Mouse (Mus musculus) layer of hippocampus, postnatal 36 days (tissue): ENCODE data around the gene Ntn3. TPM values are rescaled to one million over a fixed set of nuclear protein-coding genes. Genes with fewer than 3 reads are reported as not detected.

ENCODE experiments used
- DNase-seq, 2 experiments: peaks; one replicate each; pipeline ENCODE4 v3.0.0; 2022
- total RNA-seq, 2 experiments: library from RNA; stranded (reverse); gene quantifications; 2 replicates each; pipeline ENCODE4 v1.2.3; 2021

Gene Ntn3
- total RNA-seq, 2 experiments from 2014 or later: 8.0 to 9.9 TPM

- DNase-seq: peak; percentile 51 to 60
Measured at GRCm38 (mm10) chr17:24173423-24173822, 35.9 kb downstream of the Ntn3 start.

GRCm38 (mm10) chr17:24171738-24172137, 37.6 kb downstream of the Ntn3 start:
- DNase-seq: no peak

- DNase-seq: no peak
Measured at GRCm38 (mm10) chr17:24170729-24171128, 38.6 kb downstream of the Ntn3 start.

GRCm38 (mm10) chr17:24170125-24170524, 39.2 kb downstream of the Ntn3 start:
- no peak for DNase-seq

GRCm38 (mm10) chr17:24169317-24170065, 39.8 kb downstream of the Ntn3 start, which contains the start of gene Atp6v0c:
TSS of gene Atp6v0c (minus strand) at chr17:24169702.
- peak; percentile 95 for DNase-seq

- peak; percentile 66 to 71 for DNase-seq
Measured at GRCm38 (mm10) chr17:24168590-24169277, 40.6 kb downstream of the Ntn3 start.

GRCm38 (mm10) chr17:24167891-24168505, 41.3 kb downstream of the Ntn3 start:
- DNase-seq: no peak

- DNase-seq: no peak
Measured at GRCm38 (mm10) chr17:24167120-24167519, 42.2 kb downstream of the Ntn3 start.

GRCm38 (mm10) chr17:24164566-24165259, 44.6 kb downstream of the Ntn3 start:
- peak in 1 of 2 experiments; percentile 18 for DNase-seq

- peak; percentile 95 to 97 for DNase-seq
Measured at GRCm38 (mm10) chr17:24163176-24163962, 46.0 kb downstream of the Ntn3 start, which contains the start of gene Amdhd2. TSS of gene Amdhd2 (minus strand) at chr17:24163766.

GRCm38 (mm10) chr17:24162584-24163175, 46.7 kb downstream of the Ntn3 start:
- DNase-seq: no peak

GRCm38 (mm10) chr17:24161466-24161865, 47.9 kb downstream of the Ntn3 start:
- no peak for DNase-seq

GRCm38 (mm10) chr17:24157526-24157925, 51.8 kb downstream of the Ntn3 start:
- DNase-seq: no peak

GRCm38 (mm10) chr17:24157121-24157520, 52.2 kb downstream of the Ntn3 start:
- no peak for DNase-seq

- no peak for DNase-seq
Measured at GRCm38 (mm10) chr17:24156394-24156793, 52.9 kb downstream of the Ntn3 start.

GRCm38 (mm10) chr17:24155742-24156141, 53.6 kb downstream of the Ntn3 start:
- no peak for DNase-seq

- no peak for DNase-seq
Measured at GRCm38 (mm10) chr17:24154463-24154862, 54.9 kb downstream of the Ntn3 start.
